Mouse (Mus musculus) embryonic fibroblast, embryonic 13.5 days (primary cell): ENCODE results near the gene Prkar1b.

Source experiments
- CTCF ChIP-seq: IDR thresholded peaks from 2 replicates; pipeline ENCODE4 v1.5.1; 2011; ENCODE audit warnings: mild to moderate bottlenecking, control low read depth, low read length, moderate library complexity, borderline replicate concordance; ENCODE audit not compliant: insufficient read depth
- POLR2A ChIP-seq: IDR thresholded peaks from 2 replicates; pipeline ENCODE4 v1.6.1; 2011; ENCODE audit warnings: low read depth, mild to moderate bottlenecking, control low read depth, low read length, moderate library complexity

DNA sequence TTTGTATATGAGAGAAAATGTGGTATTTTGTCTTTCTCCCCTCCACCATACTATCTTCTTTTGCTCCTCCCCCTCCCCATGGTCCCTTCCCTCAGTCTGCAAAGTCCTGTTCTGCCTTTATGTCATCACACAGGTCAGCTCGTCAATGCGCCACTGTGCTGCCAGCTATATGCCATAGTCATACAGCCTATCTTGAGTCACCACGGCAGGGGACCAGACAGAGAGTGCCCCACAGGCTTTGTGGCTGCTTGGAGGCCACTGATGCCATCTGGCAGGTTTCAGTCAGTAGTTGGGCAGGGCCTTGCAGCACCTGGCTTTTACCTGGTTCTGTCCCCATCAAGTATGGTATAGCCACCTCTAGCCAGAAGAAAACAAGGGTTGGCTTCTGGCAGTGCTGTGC lies 58.1 kb downstream of the Prkar1b start:
- TF ChIP-seq POLR2A (no peak), CTCF (no peak)
